Mouse (Mus musculus) lung, postnatal 0 days (tissue): ENCODE measurements around the gene Zfp598. TPM values are rescaled to one million over a fixed set of nuclear protein-coding genes. Genes with fewer than 3 reads are reported as not detected.

ENCODE experiments used
- ATAC-seq: fragments of 200-750 bp; cut with Nextera tagmentation; 2 replicates; pipeline ENCODE4 v1.8.0; 2017; ENCODE audit warnings: moderate library complexity
- DNase-seq: peaks from one replicate; pipeline ENCODE4 v3.0.0-alpha.2; 2016; ENCODE audit warnings: low spot score
- H3K27ac ChIP-seq: fragments of 300-500 bp; sonication (generic); 2 replicates; pipeline ENCODE4 v1.5.1; 2014; ENCODE audit warnings: antibody characterized with exemption, mild to moderate bottlenecking, low read length, mixed read lengths
- H3K27me3 ChIP-seq: fragments of 300-500 bp; sonication (generic); replicated peaks from 2 replicates; pipeline ENCODE4 v1.6.1; 2014; ENCODE audit warnings: low read length, mixed read lengths; ENCODE audit not compliant: insufficient read depth
- H3K36me3 ChIP-seq: fragments of 300-500 bp; sonication (generic); 2 replicates; pipeline ENCODE4 v1.6.1; 2014; ENCODE audit warnings: low read length, mixed read lengths; ENCODE audit not compliant: insufficient read depth
- H3K4me1 ChIP-seq: fragments of 300-500 bp; sonication (generic); 2 replicates; pipeline ENCODE4 v1.6.1; 2014; ENCODE audit warnings: antibody characterized with exemption, low read depth, low read length, mixed read lengths; ENCODE audit not compliant: insufficient read depth
- H3K4me2 ChIP-seq: fragments of 300-500 bp; sonication (generic); replicated peaks from 2 replicates; pipeline ENCODE4 v1.6.1; 2014; ENCODE audit warnings: low read depth, mild to moderate bottlenecking, low read length, moderate library complexity, mixed read lengths
- H3K4me3 ChIP-seq: fragments of 300-500 bp; sonication (generic); 2 replicates; pipeline ENCODE4 v1.5.1; 2014; ENCODE audit warnings: low read depth, low read length
- H3K9ac ChIP-seq: fragments of 300-500 bp; sonication (generic); replicated peaks from 2 replicates; pipeline ENCODE4 v1.6.1; 2014; ENCODE audit warnings: low read depth, mild to moderate bottlenecking
- H3K9me3 ChIP-seq: fragments of 300-500 bp; sonication (generic); 2 replicates; pipeline ENCODE4 v1.6.1; 2016; ENCODE audit warnings: low read length, mixed read lengths
- CTCF ChIP-seq: IDR thresholded peaks from 2 replicates; pipeline ENCODE4 v1.5.1; 2016; ENCODE audit warnings: antibody characterized with exemption, mild to moderate bottlenecking
- EP300 ChIP-seq: IDR thresholded peaks from 2 replicates; pipeline ENCODE4 v1.6.1; 2016; ENCODE audit warnings: antibody characterized with exemption, mild to moderate bottlenecking, control low read depth
- WGBS: fragments of 180-500 bp; shearing (Covaris S2); extraction: QIAGEN DNeasy Blood & Tissue Kit; methylation state at CpG from one replicate; pipeline ENCODE4 v1.1.7; 2014; 5-methylcytosine and 5-hydroxymethylcytosine counted together
- polyA plus RNA-seq: library from polyadenylated mRNA; unstranded; fragments of >200 nt; fragmentation: Nextera tagmentation; extraction: Ambion mirVana; gene quantifications from 2 replicates; pipeline ENCODE4 v1.2.1, GENCODE M21; 2015

Zfp598 gene
- polyA plus RNA-seq, 1 experiment from 2014 or later: 11.9 TPM

DNA sequence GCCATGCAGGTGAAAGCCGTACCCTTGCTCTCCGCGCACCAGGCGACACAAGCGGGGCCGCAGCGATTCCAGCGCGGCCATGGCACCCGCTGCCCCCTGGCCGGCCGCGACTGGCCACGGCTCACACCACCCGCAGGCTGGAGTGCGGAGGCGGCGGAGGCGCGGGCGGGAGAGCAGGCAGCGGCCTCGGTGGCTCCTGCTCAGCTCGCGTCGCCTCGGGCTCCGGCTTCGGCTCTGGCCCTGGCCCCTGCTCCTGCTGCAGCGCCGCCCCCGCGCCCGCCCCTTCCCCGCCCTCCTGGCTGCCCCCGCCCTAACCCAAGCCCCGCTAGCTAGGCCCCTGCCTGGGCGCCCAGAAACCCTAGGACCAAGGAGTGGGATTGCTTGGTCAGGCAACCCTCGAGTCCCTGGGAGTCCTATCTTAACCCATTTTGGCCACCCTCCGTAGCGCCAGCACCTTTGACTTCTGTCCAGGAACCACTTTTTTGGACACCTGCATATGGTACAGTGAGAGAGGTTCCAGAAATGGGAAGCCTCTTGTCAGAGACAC, 19.3 kb upstream of the Zfp598 start, which contains the start of gene Slc9a3r2:
Gene Slc9a3r2, minus strand, starts transcription at position 258 of the 547 bp plus-strand sequence.
- H3K27ac ChIP-seq: peak within 1 kb of the TSS; percentile 87
- H3K9ac ChIP-seq: peak within 1 kb of the TSS; percentile 74
- H3K9me3 ChIP-seq: no peaks in the 10 kb centered on the region
- WGBS: under 1% methylated on average over 20 of the region's 41 CpGs
- ATAC-seq (peak; percentile 69), DNase-seq (peak; percentile 73)
- no peaks in the 10 kb centered on the region for H3K27me3 ChIP-seq
- TF ChIP-seq CTCF (no peak), EP300 (no peak)
- peaks cover 17% of the 10 kb centered on the region; the same call in 1 of the 2 replicates for H3K4me1 ChIP-seq
- peak within 1 kb of the TSS; percentile 90 for H3K4me3 ChIP-seq
- H3K4me2 ChIP-seq: peak within 1 kb of the TSS; percentile 95
- peaks cover 8% of the 10 kb centered on the region; the same call in 1 of the 2 replicates for H3K36me3 ChIP-seq

DNA sequence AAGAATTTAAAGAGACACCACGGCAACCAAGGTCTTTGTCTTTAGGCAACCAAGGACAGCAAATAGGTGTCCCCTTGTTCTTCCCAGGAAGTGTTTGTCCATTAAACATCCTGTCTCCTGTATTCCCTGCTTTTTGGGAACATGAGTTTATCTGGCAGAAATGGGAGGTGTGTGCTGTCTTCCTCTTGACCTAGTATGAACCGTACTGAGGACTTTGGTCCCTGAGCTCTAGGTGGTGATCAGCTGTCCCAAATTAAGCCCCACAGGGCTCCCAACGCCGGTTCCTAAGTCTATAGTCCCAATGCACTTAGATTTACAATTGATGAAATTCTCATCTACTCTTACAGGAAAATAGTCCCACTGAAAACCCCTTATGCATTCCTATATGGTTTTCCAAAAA, 18.7 kb upstream of the Zfp598 start:
- DNase-seq (no peak), ATAC-seq (no peak)
- H3K4me2 ChIP-seq: peak overlapping the region; percentile 95
- no peaks in the 10 kb centered on the region for H3K9me3 ChIP-seq
- peak overlapping the region; percentile 90; the same call in 1 of the 2 replicates for H3K4me3 ChIP-seq
- peaks cover 8% of the 10 kb centered on the region; the same call in 1 of the 2 replicates for H3K36me3 ChIP-seq
- H3K27ac ChIP-seq: peak overlapping the region; percentile 87
- H3K27me3 ChIP-seq: no peaks in the 10 kb centered on the region
- H3K4me1 ChIP-seq: peaks cover 17% of the 10 kb centered on the region; the same call in 1 of the 2 replicates
- 66% methylated on average over 4 of the region's 4 CpGs for WGBS
- H3K9ac ChIP-seq: peak overlapping the region; percentile 74; the same call in 1 of the 2 replicates
- TF ChIP-seq CTCF (no peak), EP300 (peak; percentile 42; the same call in 1 of the 2 replicates)

DNA sequence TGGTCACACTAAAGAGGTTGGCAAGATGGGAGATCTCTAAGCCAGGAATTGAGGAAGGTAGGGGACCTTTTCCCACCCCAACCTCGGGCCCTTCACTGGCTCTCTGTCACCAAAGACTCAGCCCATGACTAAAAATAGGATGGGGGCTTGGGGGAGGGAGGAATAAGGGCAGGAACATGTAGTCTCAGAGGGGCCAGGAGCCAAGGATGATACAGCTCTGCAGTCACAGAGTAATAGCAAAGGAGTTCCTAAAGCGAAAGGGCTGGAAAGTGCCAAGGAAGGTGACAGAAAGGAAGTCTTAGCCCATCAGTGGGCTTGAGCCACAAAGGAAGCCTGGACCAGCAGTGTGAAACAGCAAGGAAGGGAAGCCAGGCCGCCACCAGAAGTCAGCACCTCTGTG, 17.7 kb upstream of the Zfp598 start:
- no peaks in the 10 kb centered on the region for H3K9me3 ChIP-seq
- WGBS: 43% methylated on average over 3 of the region's 3 CpGs
- no peak overlapping the region for H3K4me2 ChIP-seq
- no peak overlapping the region for H3K4me3 ChIP-seq
- DNase-seq: no peak
- TF ChIP-seq EP300: no peak
- TF ChIP-seq CTCF: no peak
- H3K27me3 ChIP-seq: no peaks in the 10 kb centered on the region
- H3K36me3 ChIP-seq: peaks cover 4% of the 10 kb centered on the region; the same call in 1 of the 2 replicates
- H3K27ac ChIP-seq: no peak overlapping the region
- no peak for ATAC-seq
- peaks cover 17% of the 10 kb centered on the region; the same call in 1 of the 2 replicates for H3K4me1 ChIP-seq
- no peak overlapping the region for H3K9ac ChIP-seq

DNA sequence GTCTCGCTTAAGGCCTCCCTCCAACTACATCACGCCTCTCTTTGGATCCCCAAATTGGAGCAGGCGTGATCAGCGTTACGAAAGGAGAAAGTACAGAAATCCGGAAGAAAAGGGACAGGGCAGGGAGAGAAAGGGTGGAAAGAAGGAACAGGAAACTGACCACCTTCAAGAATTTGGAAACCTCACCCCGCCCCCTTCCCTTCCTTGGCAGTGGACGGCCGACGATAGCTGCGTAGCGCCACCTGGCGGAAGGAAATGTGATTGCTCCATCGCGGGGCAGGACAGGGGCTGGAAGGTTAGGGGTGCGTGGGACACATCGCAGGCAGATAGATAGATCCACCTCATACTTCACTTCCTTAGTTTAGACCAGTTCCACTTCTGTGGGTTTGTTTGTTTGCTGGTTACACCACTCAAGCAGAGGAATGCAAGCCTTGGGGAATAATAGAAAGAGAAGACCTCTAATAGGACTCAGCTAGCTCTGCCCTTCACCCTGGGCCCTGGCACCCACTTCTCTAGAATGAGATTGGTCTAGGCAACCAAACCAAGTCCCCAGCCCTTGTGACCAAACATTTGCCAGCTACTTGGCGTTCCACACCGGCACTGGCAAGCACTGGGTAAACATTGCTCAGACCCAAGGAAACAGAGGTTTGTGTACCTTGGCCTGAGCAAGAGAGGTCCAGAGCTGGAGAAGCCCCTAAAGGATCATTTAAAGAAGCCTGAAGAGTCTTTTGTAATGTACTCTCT, 15.3 kb upstream of the Zfp598 start:
- Histone ChIP-seq H3K4me3 (no peak overlapping the region), H3K9ac (no peak overlapping the region), H3K27ac (0 out of 2 replicates have a peak overlapping the region, but pooled peaks have one; percentile 60), H3K36me3 (no peaks in the 10 kb centered on the region), H3K27me3 (peaks cover 6% of the 10 kb centered on the region; the same call in 1 of the 2 replicates), H3K9me3 (no peaks in the 10 kb centered on the region), H3K4me1 (peaks cover 17% of the 10 kb centered on the region), H3K4me2 (peak overlapping the region; percentile 42)
- WGBS: 5% methylated on average over 18 of the region's 19 CpGs
- ATAC-seq (peak; percentile 75), DNase-seq (peak; percentile 95)
- TF ChIP-seq CTCF (peak; percentile 98), EP300 (0 out of 2 replicates have a peak, but pooled peaks have one; percentile 28)

DNA sequence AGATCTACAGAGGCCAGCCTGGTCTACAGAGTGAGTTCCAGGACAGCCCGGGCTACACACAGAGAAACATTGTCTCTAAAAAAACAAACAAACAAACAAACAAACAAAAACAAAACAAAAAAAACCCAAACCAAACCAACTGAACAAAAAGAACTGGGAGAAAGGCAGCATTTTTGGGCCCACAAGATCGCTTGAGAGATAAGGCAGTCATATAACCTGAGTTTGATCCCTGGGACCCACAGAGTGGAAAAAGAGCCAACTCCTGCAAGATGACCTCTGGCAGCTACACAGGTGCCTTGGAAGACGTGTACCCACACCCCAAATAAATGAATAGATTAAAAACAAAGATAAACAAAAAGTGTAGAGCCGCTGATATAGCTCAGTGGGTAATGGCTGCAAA, 14.5 kb upstream of the Zfp598 start:
- no peak overlapping the region for H3K4me3 ChIP-seq
- no peaks in the 10 kb centered on the region for H3K9me3 ChIP-seq
- no peak overlapping the region for H3K27ac ChIP-seq
- H3K4me1 ChIP-seq: peaks cover 17% of the 10 kb centered on the region
- ATAC-seq (no peak), DNase-seq (no peak)
- WGBS: 63% methylated on average over 4 of the region's 4 CpGs
- no peak overlapping the region for H3K9ac ChIP-seq
- TF ChIP-seq EP300 (no peak), CTCF (no peak)
- no peaks in the 10 kb centered on the region for H3K36me3 ChIP-seq
- peaks cover 6% of the 10 kb centered on the region; the same call in 1 of the 2 replicates for H3K27me3 ChIP-seq
- H3K4me2 ChIP-seq: no peak overlapping the region
